Mouse (Mus musculus) liver, embryonic 11.5 days (tissue): ENCODE measurements around the gene Olfr97. TPM values are rescaled to one million over a fixed set of nuclear protein-coding genes. Genes with fewer than 3 reads are reported as not detected.
"Not testable (repeated sequence)": the region's sequence is repeated elsewhere in the genome, so short reads cannot be mapped to it uniquely, and the experiment has no call there.

Experiments
- ATAC-seq: fragments of 200-750 bp; cut with Nextera tagmentation; replicated peaks from 2 replicates; pipeline ENCODE4 v1.8.0; 2017; ENCODE audit warnings: moderate number of reproducible peaks, mild to moderate bottlenecking, moderate TSS enrichment, moderate library complexity; ENCODE audit not compliant: low FRiP score
- DNase-seq: peaks from one replicate; pipeline ENCODE4 v3.0.0-alpha.2; 2017; ENCODE audit warnings: low spot score
- H3K27ac ChIP-seq: fragments of 300-500 bp; sonication (generic); 2 replicates; pipeline ENCODE4 v1.5.1; 2014; ENCODE audit warnings: mild to moderate bottlenecking, low read depth, low read length, control low read depth
- H3K27me3 ChIP-seq: fragments of 300-500 bp; sonication (generic); replicated peaks from 2 replicates; pipeline ENCODE4 v1.6.1; 2014; ENCODE audit warnings: low read length, mixed read lengths; ENCODE audit not compliant: control insufficient read depth, insufficient read depth
- H3K36me3 ChIP-seq: fragments of 300-500 bp; sonication (generic); 2 replicates; pipeline ENCODE4 v1.6.1; 2014; ENCODE audit warnings: mild to moderate bottlenecking, low read length, moderate library complexity, mixed read lengths; ENCODE audit not compliant: control insufficient read depth, insufficient read depth
- H3K4me1 ChIP-seq: fragments of 300-500 bp; sonication (generic); replicated peaks from 2 replicates; pipeline ENCODE4 v1.6.1; 2014; ENCODE audit warnings: low read length, mixed read lengths; ENCODE audit not compliant: control insufficient read depth, insufficient read depth
- H3K4me2 ChIP-seq: fragments of 300-500 bp; sonication (generic); 2 replicates; pipeline ENCODE4 v1.6.1; 2014; ENCODE audit warnings: mild to moderate bottlenecking, control low read depth, moderate library complexity
- H3K4me3 ChIP-seq: fragments of 300-500 bp; sonication (generic); 2 replicates; pipeline ENCODE4 v1.5.1; 2014; ENCODE audit warnings: low read depth, low read length, control low read depth
- H3K9ac ChIP-seq: fragments of 300-500 bp; sonication (generic); 2 replicates; pipeline ENCODE4 v1.6.1; 2014; ENCODE audit warnings: low read depth, low read length, control low read depth
- H3K9me3 ChIP-seq: fragments of 300-500 bp; sonication (generic); 2 replicates; pipeline ENCODE4 v1.6.1; 2016; ENCODE audit warnings: low read length, inconsistent platforms, mixed read lengths; ENCODE audit not compliant: control insufficient read depth
- WGBS: fragments of 180-500 bp; shearing (Covaris S2); extraction: QIAGEN DNeasy Blood & Tissue Kit; methylation state at CpG from one replicate; pipeline ENCODE4 v1.1.7; 2014; 5-methylcytosine and 5-hydroxymethylcytosine counted together
- polyA plus RNA-seq: library from polyadenylated mRNA; unstranded; fragments of >200 nt; fragmentation: Nextera tagmentation; extraction: Ambion mirVana; gene quantifications from 2 replicates; pipeline ENCODE4 v1.2.1, GENCODE M21; 2014

Gene Olfr97
- not detected in 2 replicates for polyA plus RNA-seq

- not testable (repeated sequence) for H3K9me3 ChIP-seq, H3K4me1 ChIP-seq, H3K27me3 ChIP-seq, H3K4me3 ChIP-seq, H3K9ac ChIP-seq, H3K27ac ChIP-seq, DNase-seq, H3K36me3 ChIP-seq, H3K4me2 ChIP-seq, ATAC-seq
- WGBS = 83% methylated on average over 2 of the region's 2 CpGs
Observed at GRCm38 (mm10) chr17:37237230-37237629, at the start of gene Olfr97. Gene Olfr97 (minus strand): TSS chr17:37237330.

- 67% methylated on average over 1 of the region's 1 CpGs for WGBS
- ATAC-seq (no peak), DNase-seq (no peak)
- H3K4me1 ChIP-seq = no peaks in the 10 kb centered on the region
- H3K4me2 ChIP-seq = no peak within 1 kb of the TSS
- no peak within 1 kb of the TSS for H3K9ac ChIP-seq
- H3K4me3 ChIP-seq = no peak within 1 kb of the TSS
- no peaks in the 10 kb centered on the region for H3K9me3 ChIP-seq
- H3K27ac ChIP-seq = no peak within 1 kb of the TSS
- no peaks in the 10 kb centered on the region for H3K27me3 ChIP-seq
- no peaks in the 10 kb centered on the region for H3K36me3 ChIP-seq
Observed at GRCm38 (mm10) chr17:37283360-37283759, 46.2 kb upstream of the Olfr97 start, which contains the start of gene Olfr99. Gene Olfr99 (minus strand): TSS chr17:37283460.

- H3K4me1 ChIP-seq = no peaks in the 10 kb centered on the region
- no peak overlapping the region for H3K9ac ChIP-seq
- H3K27ac ChIP-seq = no peak overlapping the region
- DNase-seq (no peak), ATAC-seq (no peak)
- no peak overlapping the region for H3K4me3 ChIP-seq
- WGBS = 75% methylated on average over 1 of the region's 1 CpGs
- H3K27me3 ChIP-seq = no peaks in the 10 kb centered on the region
- H3K36me3 ChIP-seq = no peaks in the 10 kb centered on the region
- H3K9me3 ChIP-seq = no peaks in the 10 kb centered on the region
- no peak overlapping the region for H3K4me2 ChIP-seq
Observed at GRCm38 (mm10) chr17:37280331-37280730, 43.2 kb upstream of the Olfr97 start.

- no peak overlapping the region for H3K27ac ChIP-seq
- no peak for DNase-seq
Observed at GRCm38 (mm10) chr17:37276573-37276972, 39.4 kb upstream of the Olfr97 start.

GRCm38 (mm10) chr17:37275626-37276248 is 38.6 kb upstream of the Olfr97 start:
- Histone ChIP-seq H3K4me3 (no peak overlapping the region), H3K27me3 (no peaks in the 10 kb centered on the region; the same call in 1 of the 2 replicates), H3K27ac (no peak overlapping the region), H3K4me2 (no peak overlapping the region), H3K9ac (no peak overlapping the region), H3K9me3 (no peaks in the 10 kb centered on the region), H3K4me1 (no peaks in the 10 kb centered on the region), H3K36me3 (no peaks in the 10 kb centered on the region)
- 51% methylated on average over 2 of the region's 2 CpGs for WGBS
- ATAC-seq (no peak), DNase-seq (no peak)

More at GRCm38 (mm10) chr17:37276573-37276972, 39.4 kb upstream of the Olfr97 start:
- Histone ChIP-seq H3K4me3 (no peak overlapping the region), H3K4me2 (no peak overlapping the region), H3K4me1 (no peaks in the 10 kb centered on the region), H3K36me3 (no peaks in the 10 kb centered on the region), H3K9ac (no peak overlapping the region), H3K27me3 (no peaks in the 10 kb centered on the region), H3K9me3 (no peaks in the 10 kb centered on the region)
- ATAC-seq = no peak

GRCm38 (mm10) chr17:37270702-37271092 is 33.6 kb upstream of the Olfr97 start:
- H3K4me3 ChIP-seq = peak overlapping the region; percentile 49
- H3K9ac ChIP-seq = peak overlapping the region; percentile 7; the same call in 1 of the 2 replicates
- ATAC-seq = peak; percentile 63
- 36% methylated on average over 8 of the region's 8 CpGs for WGBS
- no peak for DNase-seq
- H3K9me3 ChIP-seq = no peaks in the 10 kb centered on the region
- no peaks in the 10 kb centered on the region for H3K36me3 ChIP-seq
- H3K4me2 ChIP-seq = peak overlapping the region; percentile 77
- H3K4me1 ChIP-seq = no peaks in the 10 kb centered on the region
- no peak overlapping the region for H3K27ac ChIP-seq
- H3K27me3 ChIP-seq = no peaks in the 10 kb centered on the region; the same call in 1 of the 2 replicates

GRCm38 (mm10) chr17:37270058-37270701 is 33.0 kb upstream of the Olfr97 start, which contains the start of gene H2-M3:
Gene H2-M3 (plus strand): TSS chr17:37270220.
- peak within 1 kb of the TSS; percentile 77 for H3K4me2 ChIP-seq
- H3K27me3 ChIP-seq = no peaks in the 10 kb centered on the region; the same call in 1 of the 2 replicates
- peak within 1 kb of the TSS; percentile 49 for H3K4me3 ChIP-seq
- 3% methylated on average over 26 of the region's 26 CpGs for WGBS
- no peaks in the 10 kb centered on the region for H3K36me3 ChIP-seq
- H3K4me1 ChIP-seq = no peaks in the 10 kb centered on the region
- H3K9ac ChIP-seq = peak within 1 kb of the TSS; percentile 7; the same call in 1 of the 2 replicates
- peak; percentile 90 for ATAC-seq
- no peak within 1 kb of the TSS for H3K27ac ChIP-seq
- no peaks in the 10 kb centered on the region for H3K9me3 ChIP-seq
- DNase-seq = peak; percentile 66

GRCm38 (mm10) chr17:37263626-37264025 is 26.5 kb upstream of the Olfr97 start, which contains the start of gene Olfr98:
Gene Olfr98 (minus strand): TSS chr17:37263749.
- no peak for DNase-seq
- no peaks in the 10 kb centered on the region for H3K9me3 ChIP-seq
- no peaks in the 10 kb centered on the region for H3K36me3 ChIP-seq
- no peaks in the 10 kb centered on the region for H3K27me3 ChIP-seq
- no peak within 1 kb of the TSS for H3K4me2 ChIP-seq
- no peak within 1 kb of the TSS for H3K4me3 ChIP-seq
- 84% methylated on average over 1 of the region's 1 CpGs for WGBS
- H3K4me1 ChIP-seq = no peaks in the 10 kb centered on the region
- no peak within 1 kb of the TSS for H3K27ac ChIP-seq
- no peak within 1 kb of the TSS for H3K9ac ChIP-seq
- no peak for ATAC-seq
